Mouse (Mus musculus) liver, embryonic 14.5 days (tissue): ENCODE results near the gene Gng8. TPM values are rescaled to one million over a fixed set of nuclear protein-coding genes. Genes with fewer than 3 reads are reported as not detected.

Source experiments
- ATAC-seq: fragments of 200-750 bp; cut with Nextera tagmentation; 2 replicates; pipeline ENCODE4 v1.8.0; 2017; ENCODE audit warnings: moderate number of reproducible peaks, mild to moderate bottlenecking, moderate library complexity; ENCODE audit not compliant: insufficient read depth
- DNase-seq, 3 experiments: peaks; one replicate each; pipeline ENCODE4 v3.0.0-alpha.2; 2012 to 2013; ENCODE audit warnings: low read depth in 3 of 3, low spot score in 3 of 3
- H3K27ac ChIP-seq: fragments of 300-500 bp; sonication (generic); 2 replicates; pipeline ENCODE4 v1.5.1; 2014; ENCODE audit warnings: moderate library complexity, mild to moderate bottlenecking, control low read depth, inconsistent platforms
- H3K27me3 ChIP-seq: fragments of 300-500 bp; sonication (generic); 2 replicates; pipeline ENCODE4 v1.6.1; 2014; ENCODE audit warnings: mild to moderate bottlenecking, low read length, moderate library complexity; ENCODE audit not compliant: control insufficient read depth, insufficient read depth
- H3K36me3 ChIP-seq: fragments of 300-500 bp; sonication (generic); replicated peaks from 2 replicates; pipeline ENCODE4 v1.6.1; 2014; ENCODE audit warnings: low read depth; ENCODE audit not compliant: control insufficient read depth, insufficient read depth
- H3K4me1 ChIP-seq, 2 experiments: fragments of 200-500 bp in 1 of 2; fragments of 300-500 bp in 1 of 2; sonication (generic) in 1 of 2; replicated peaks; 2 replicates each; pipeline ENCODE4 v1.6.1; 2012 to 2014; ENCODE audit warnings: antibody characterized with exemption in 1 of 2, inconsistent platforms in 1 of 2, low read length in 1 of 2; ENCODE audit not compliant: control insufficient read depth in 2 of 2, insufficient read depth in 2 of 2
- H3K4me2 ChIP-seq: fragments of 300-500 bp; sonication (generic); 2 replicates; pipeline ENCODE4 v1.6.1; 2014; ENCODE audit warnings: low read depth, mild to moderate bottlenecking, control low read depth, moderate library complexity
- H3K4me3 ChIP-seq, 2 experiments: fragments of 200-500 bp in 1 of 2; fragments of 300-500 bp in 1 of 2; sonication (generic) in 1 of 2; 2 replicates each; pipeline ENCODE4 v1.5.1; 2012 to 2014; ENCODE audit warnings: low read depth in 2 of 2, low read length in 2 of 2, mild to moderate bottlenecking in 2 of 2, control low read depth in 1 of 2, inconsistent platforms in 1 of 2, moderate library complexity in 1 of 2; ENCODE audit not compliant: insufficient read depth in 1 of 2
- H3K9ac ChIP-seq: fragments of 300-500 bp; sonication (generic); replicated peaks from 2 replicates; pipeline ENCODE4 v1.6.1; 2014; ENCODE audit warnings: mild to moderate bottlenecking, control low read depth, moderate library complexity
- H3K9me3 ChIP-seq: fragments of 300-500 bp; sonication (generic); 2 replicates; pipeline ENCODE4 v1.6.1; 2016; ENCODE audit warnings: low read length, mixed read lengths; ENCODE audit not compliant: control insufficient read depth
- CTCF ChIP-seq: IDR thresholded peaks from 2 replicates; pipeline ENCODE4 v1.5.1; 2016; ENCODE audit warnings: antibody characterized with exemption, low read depth, control low read depth
- EP300 ChIP-seq: IDR thresholded peaks from 2 replicates; pipeline ENCODE4 v1.6.1; 2016; ENCODE audit warnings: antibody characterized with exemption, low read depth
- WGBS: fragments of 180-500 bp; shearing (Covaris S2); extraction: QIAGEN DNeasy Blood & Tissue Kit; methylation state at CpG from one replicate; pipeline ENCODE4 v1.1.7; 2014; ENCODE audit not compliant: insufficient replicate concordance; 5-methylcytosine and 5-hydroxymethylcytosine counted together
- polyA plus RNA-seq, 2 experiments: library from polyadenylated mRNA; depleted of rRNA in 1 of 2; stranded (reverse) in 1 of 2; unstranded in 1 of 2; fragments of >200 nt; fragmentation: Nextera tagmentation in 1 of 2; extraction: Ambion mirVana in 1 of 2; gene quantifications; 2 replicates each; pipeline versions ENCODE4 v1.2.1 to v1.2.3; 2012 to 2014

Gng8 gene
- polyA plus RNA-seq, 2 experiments: 0.47 TPM; not detected in 1

DNA sequence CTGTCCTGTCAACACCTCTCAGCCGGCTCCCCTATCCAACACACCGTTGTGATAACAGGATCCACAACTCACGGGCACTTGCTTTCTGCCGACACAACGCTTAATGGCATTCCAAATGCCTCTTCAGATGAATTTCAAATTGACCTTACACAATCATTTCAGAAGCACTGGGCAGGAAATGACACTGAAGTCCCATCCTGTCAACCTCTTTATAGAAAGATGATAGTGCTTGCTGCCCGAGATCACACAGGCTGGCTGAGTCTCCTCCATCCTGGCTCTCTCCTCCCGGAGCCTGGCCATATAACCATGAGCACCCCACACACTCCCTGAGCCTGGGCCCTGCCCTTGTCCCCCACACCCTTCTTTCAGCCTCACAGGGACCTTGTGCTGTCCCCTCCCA, 16.3 kb downstream of the Gng8 start:
- no peak for DNase-seq
- H3K36me3 ChIP-seq: no peaks in the 10 kb centered on the region
- no peak for TF ChIP-seq CTCF
- no peak overlapping the region; the same call in 1 of the 2 replicates for H3K4me2 ChIP-seq
- no peak overlapping the region for H3K27ac ChIP-seq
- H3K27me3 ChIP-seq: no peaks in the 10 kb centered on the region; the same call in 1 of the 2 replicates
- WGBS: 30% methylated on average over 7 of the region's 7 CpGs
- no peak overlapping the region for H3K4me3 ChIP-seq
- peaks cover 0 to 11% of the 10 kb centered on the region in 2 experiments; a peak in 3 of 4 replicates for H3K4me1 ChIP-seq
- no peaks in the 10 kb centered on the region for H3K9me3 ChIP-seq
- H3K9ac ChIP-seq: no peak overlapping the region; the same call in 1 of the 2 replicates
- no peak for ATAC-seq

DNA sequence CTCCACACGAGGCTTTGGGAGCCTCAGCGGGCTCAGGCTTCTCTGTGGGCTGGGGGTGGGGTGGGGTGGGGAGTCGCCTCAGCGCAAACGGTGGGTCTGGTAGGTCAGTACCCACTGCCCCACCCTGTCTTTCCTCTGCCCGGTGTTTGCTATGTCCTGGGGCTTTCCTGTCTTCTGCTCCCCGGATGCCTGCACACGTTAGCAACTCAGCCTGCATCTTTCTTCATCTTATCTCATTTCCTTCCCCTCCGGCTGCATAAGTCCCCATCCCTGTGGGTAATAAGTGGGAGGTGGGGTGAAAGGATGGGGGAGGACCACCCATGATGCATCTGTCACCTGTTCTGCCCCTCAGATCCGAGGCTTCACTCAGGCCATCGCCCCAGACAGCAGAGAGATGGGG, 16.8 kb downstream of the Gng8 start:
- H3K9ac ChIP-seq: no peak overlapping the region
- H3K4me2 ChIP-seq: no peak overlapping the region; the same call in 1 of the 2 replicates
- no peaks in the 10 kb centered on the region for H3K36me3 ChIP-seq
- no peaks in the 10 kb centered on the region for H3K9me3 ChIP-seq
- ATAC-seq (no peak), DNase-seq (no peak)
- H3K4me1 ChIP-seq: peaks cover 0 to 11% of the 10 kb centered on the region in 2 experiments; a peak in 3 of 4 replicates
- TF ChIP-seq EP300: no peak
- no peak for TF ChIP-seq CTCF
- 10% methylated on average over 11 of the region's 11 CpGs for WGBS
- no peak overlapping the region for H3K4me3 ChIP-seq
- H3K27me3 ChIP-seq: no peaks in the 10 kb centered on the region; the same call in 1 of the 2 replicates
- H3K27ac ChIP-seq: no peak overlapping the region

DNA sequence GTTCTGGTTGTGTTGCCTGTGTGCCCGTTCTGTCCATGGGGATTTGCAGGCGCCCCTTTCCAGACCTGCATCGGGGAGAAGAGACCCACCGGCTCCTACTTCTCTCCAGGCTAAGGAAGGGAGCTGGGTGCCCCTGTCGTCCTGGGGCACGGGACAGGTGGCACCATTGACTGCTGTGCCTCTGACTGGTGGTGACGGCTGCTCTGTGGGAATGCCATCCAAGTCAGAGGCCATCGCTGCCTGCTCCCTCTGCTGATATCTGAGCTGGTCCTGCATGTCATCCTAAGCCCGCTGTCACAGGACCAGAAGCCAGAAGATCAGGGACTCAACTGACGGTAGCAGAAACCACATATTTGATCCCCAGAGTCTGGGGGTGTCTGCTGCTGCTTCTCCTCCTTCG, 17.3 kb downstream of the Gng8 start:
- H3K4me2 ChIP-seq: no peak overlapping the region
- no peak for DNase-seq
- H3K27ac ChIP-seq: no peak overlapping the region
- no peak for ATAC-seq
- peaks cover 0 to 8% of the 10 kb centered on the region in 2 experiments; a peak in 3 of 4 replicates for H3K4me1 ChIP-seq
- no peaks in the 10 kb centered on the region for H3K36me3 ChIP-seq
- no peak overlapping the region for H3K4me3 ChIP-seq
- no peaks in the 10 kb centered on the region for H3K9me3 ChIP-seq
- no peak overlapping the region for H3K9ac ChIP-seq
- no peak for TF ChIP-seq EP300
- TF ChIP-seq CTCF: no peak
- no peaks in the 10 kb centered on the region; the same call in 1 of the 2 replicates for H3K27me3 ChIP-seq
- WGBS: 41% methylated on average over 11 of the region's 11 CpGs

DNA sequence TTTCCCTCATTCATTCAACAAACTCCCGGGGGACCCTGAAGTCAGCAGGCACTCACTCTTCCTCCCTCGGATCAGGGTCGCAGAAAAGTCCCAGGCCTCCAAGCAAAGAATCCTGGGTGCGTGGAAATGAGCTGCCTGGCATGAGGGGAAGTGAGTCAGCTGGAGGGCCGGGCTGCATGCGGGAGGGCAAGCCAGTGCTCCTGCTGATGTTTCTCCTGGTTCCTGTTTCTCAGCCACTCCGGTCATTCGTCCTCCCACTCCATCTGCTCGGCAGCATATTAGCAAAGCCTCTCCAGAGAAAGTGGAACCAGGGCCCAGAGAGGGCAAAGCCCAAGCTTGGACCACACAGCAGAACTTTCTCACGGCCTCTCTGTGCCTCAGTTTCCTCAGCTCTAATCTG, 18.3 kb downstream of the Gng8 start:
- H3K4me3 ChIP-seq: no peak overlapping the region
- ATAC-seq (no peak), DNase-seq (no peak)
- H3K9ac ChIP-seq: no peak overlapping the region
- 14% methylated on average over 10 of the region's 10 CpGs for WGBS
- H3K4me2 ChIP-seq: no peak overlapping the region
- peaks cover 6% of the 10 kb centered on the region for H3K36me3 ChIP-seq
- H3K4me1 ChIP-seq: peaks cover 0 to 8% of the 10 kb centered on the region in 2 experiments; a peak in 3 of 4 replicates
- H3K27me3 ChIP-seq: no peaks in the 10 kb centered on the region; the same call in 1 of the 2 replicates
- no peak for TF ChIP-seq EP300
- TF ChIP-seq CTCF: no peak
- H3K27ac ChIP-seq: no peak overlapping the region
- H3K9me3 ChIP-seq: no peaks in the 10 kb centered on the region

DNA sequence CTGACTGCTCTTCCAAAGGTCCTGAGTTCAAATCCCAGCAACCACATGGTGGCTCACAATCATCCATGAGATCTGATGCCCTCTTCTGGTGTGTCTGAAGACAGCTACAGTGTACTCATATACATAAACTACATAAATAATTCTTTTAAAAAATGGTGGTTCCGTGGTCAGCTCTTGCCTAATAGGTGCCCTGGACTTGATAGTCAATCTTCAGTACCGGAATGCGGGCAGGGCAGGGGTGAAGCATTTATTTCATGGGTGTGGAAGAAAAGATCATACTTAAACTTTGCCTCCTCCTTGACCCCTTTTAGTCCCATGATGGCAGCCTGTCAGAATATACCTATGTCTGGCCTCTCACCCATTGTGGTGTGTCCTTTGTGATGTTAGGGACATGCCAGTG, 20.3 kb downstream of the Gng8 start:
- Histone ChIP-seq H3K4me2 (no peak overlapping the region), H3K4me1 (no peaks in the 10 kb centered on the region), H3K4me3 (no peak overlapping the region), H3K27ac (no peak overlapping the region), H3K27me3 (no peaks in the 10 kb centered on the region; the same call in 1 of the 2 replicates), H3K36me3 (peaks cover 20% of the 10 kb centered on the region), H3K9me3 (no peaks in the 10 kb centered on the region), H3K9ac (no peak overlapping the region)
- TF ChIP-seq EP300 (no peak), CTCF (no peak)
- no peak for ATAC-seq
- WGBS: 80% methylated on average over 3 of the region's 3 CpGs
- DNase-seq: no peak
